Mouse (Mus musculus) neural tube, embryonic 14.5 days (tissue): ENCODE results near the gene Ugt1a8. TPM values are rescaled to one million over a fixed set of nuclear protein-coding genes. Genes with fewer than 3 reads are reported as not detected.

Experiments used
- ATAC-seq: fragments of 200-750 bp; cut with Nextera tagmentation; 2 replicates; pipeline ENCODE4 v1.8.0; 2017; ENCODE audit warnings: low read depth, mild to moderate bottlenecking, moderate TSS enrichment, moderate library complexity
- H3K27ac ChIP-seq: fragments of 300-500 bp; sonication (generic); 2 replicates; pipeline ENCODE4 v1.5.1; 2014; ENCODE audit warnings: low read depth, mild to moderate bottlenecking, control low read depth, low read length, moderate library complexity, mixed read lengths
- H3K27me3 ChIP-seq: fragments of 300-500 bp; sonication (generic); 2 replicates; pipeline ENCODE4 v1.6.1; 2014; ENCODE audit warnings: low read length; ENCODE audit not compliant: control insufficient read depth, insufficient read depth
- H3K36me3 ChIP-seq: fragments of 300-500 bp; sonication (generic); 2 replicates; pipeline ENCODE4 v1.6.1; 2014; ENCODE audit warnings: low read length, mixed read lengths; ENCODE audit not compliant: control insufficient read depth, insufficient read depth
- H3K4me1 ChIP-seq: fragments of 300-500 bp; sonication (generic); 2 replicates; pipeline ENCODE4 v1.6.1; 2014; ENCODE audit warnings: low read length; ENCODE audit not compliant: control insufficient read depth, insufficient read depth
- H3K4me2 ChIP-seq: fragments of 300-500 bp; sonication (generic); 2 replicates; pipeline ENCODE4 v1.6.1; 2014; ENCODE audit warnings: mild to moderate bottlenecking, low read depth, low read length, control low read depth
- H3K4me3 ChIP-seq: fragments of 300-500 bp; sonication (generic); 2 replicates; pipeline ENCODE4 v1.5.1; 2014; ENCODE audit warnings: low read depth, low read length, control low read depth, mixed read lengths
- H3K9ac ChIP-seq: fragments of 300-500 bp; sonication (generic); replicated peaks from 2 replicates; pipeline ENCODE4 v1.6.1; 2014; ENCODE audit warnings: low read depth, mild to moderate bottlenecking, control low read depth, low read length, mixed read lengths
- H3K9me3 ChIP-seq: fragments of 300-500 bp; sonication (generic); 2 replicates; pipeline ENCODE4 v1.6.1; 2016; ENCODE audit warnings: low read length; ENCODE audit not compliant: control insufficient read depth
- WGBS: fragments of 180-500 bp; shearing (Covaris S2); extraction: QIAGEN DNeasy Blood & Tissue Kit; methylation state at CpG from one replicate; pipeline ENCODE4 v1.1.7; 2014; 5-methylcytosine and 5-hydroxymethylcytosine counted together
- polyA plus RNA-seq: library from polyadenylated mRNA; unstranded; fragments of >200 nt; fragmentation: Nextera tagmentation; extraction: Ambion mirVana; gene quantifications from 2 replicates; pipeline ENCODE4 v1.2.1, GENCODE M21; 2014

Gene Ugt1a8
- polyA plus RNA-seq, 1 experiment from 2014 or later = not detected

DNA sequence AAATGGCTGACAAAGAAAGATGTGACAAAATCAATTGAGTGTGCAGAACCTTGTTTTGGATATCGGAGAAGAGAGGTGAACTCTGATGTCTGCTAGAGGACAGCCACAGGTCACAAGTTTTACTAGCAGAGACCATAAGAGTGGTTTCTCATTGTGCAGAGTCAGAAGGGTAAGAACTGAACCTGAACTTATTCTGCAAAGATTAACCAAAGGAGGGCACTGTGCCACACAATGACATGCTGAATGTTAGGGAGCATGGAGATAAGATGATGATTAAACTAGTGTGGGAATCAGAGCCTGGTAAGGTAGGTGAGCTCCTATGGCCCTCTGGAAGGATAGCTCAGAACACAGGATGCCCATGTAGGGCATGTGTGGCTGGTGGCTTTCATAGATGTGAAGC lies 108.1 kb downstream of the Ugt1a8 start:
- no peaks in the 10 kb centered on the region for H3K4me1 ChIP-seq
- no peak overlapping the region for H3K27ac ChIP-seq
- no peak overlapping the region for H3K4me2 ChIP-seq
- no peaks in the 10 kb centered on the region for H3K9me3 ChIP-seq
- 74% methylated on average over 1 of the region's 1 CpGs for WGBS
- H3K27me3 ChIP-seq = no peaks in the 10 kb centered on the region
- no peak overlapping the region for H3K9ac ChIP-seq
- no peak for ATAC-seq
- H3K36me3 ChIP-seq = no peaks in the 10 kb centered on the region
- H3K4me3 ChIP-seq = no peak overlapping the region

DNA sequence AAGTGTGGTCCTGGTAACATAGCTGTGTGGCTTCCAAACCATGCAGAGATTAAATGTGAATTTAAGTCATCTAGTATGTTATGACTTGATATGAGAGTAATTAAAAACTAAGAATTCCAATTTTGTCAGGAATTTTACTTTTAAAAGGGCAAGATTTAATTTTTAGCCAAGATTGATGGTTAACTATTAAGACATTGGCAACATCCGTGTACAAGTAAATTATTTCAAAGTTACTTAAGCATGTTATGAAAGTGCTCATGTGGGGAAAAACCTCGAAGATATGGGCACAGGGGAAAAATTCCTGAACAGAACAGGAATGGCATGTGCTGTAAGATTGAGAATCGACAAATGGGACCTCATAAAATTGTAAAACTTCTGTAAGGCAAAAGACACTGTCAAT lies 109.8 kb downstream of the Ugt1a8 start:
- H3K4me2 ChIP-seq = no peak overlapping the region
- no peaks in the 10 kb centered on the region for H3K9me3 ChIP-seq
- 80% methylated on average over 3 of the region's 3 CpGs for WGBS
- H3K36me3 ChIP-seq = no peaks in the 10 kb centered on the region
- no peak overlapping the region for H3K4me3 ChIP-seq
- H3K4me1 ChIP-seq = no peaks in the 10 kb centered on the region
- no peak for ATAC-seq
- no peaks in the 10 kb centered on the region for H3K27me3 ChIP-seq
- H3K9ac ChIP-seq = no peak overlapping the region
- no peak overlapping the region for H3K27ac ChIP-seq

DNA sequence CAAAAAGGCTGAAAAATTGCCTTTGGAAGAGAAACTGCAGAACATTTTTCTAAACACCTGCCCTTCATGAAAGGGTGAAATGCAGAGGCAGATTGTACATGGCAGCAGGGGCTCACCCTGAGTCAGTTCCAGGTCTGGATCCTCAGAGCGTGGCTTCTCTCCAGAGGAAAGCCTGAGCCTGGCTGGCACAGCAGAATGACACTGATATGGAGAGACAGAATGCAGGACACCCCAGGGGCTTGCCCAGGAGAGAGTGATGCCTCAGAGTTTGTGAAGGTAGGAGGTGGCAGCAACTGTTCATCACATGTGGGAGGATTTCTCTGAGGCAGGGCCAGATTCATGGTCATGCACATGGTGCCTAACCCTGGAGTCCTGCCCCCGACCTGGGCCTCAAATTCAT lies 112.4 kb downstream of the Ugt1a8 start:
- no peak overlapping the region for H3K27ac ChIP-seq
- ATAC-seq = no peak
- H3K27me3 ChIP-seq = no peaks in the 10 kb centered on the region
- H3K4me1 ChIP-seq = no peaks in the 10 kb centered on the region
- no peak overlapping the region for H3K4me3 ChIP-seq
- 0 out of 2 replicates have a peak, but pooled peaks cover 5% of the 10 kb centered on the region for H3K9me3 ChIP-seq
- no peak overlapping the region for H3K4me2 ChIP-seq
- no peaks in the 10 kb centered on the region for H3K36me3 ChIP-seq
- WGBS = 80% methylated on average over 2 of the region's 2 CpGs
- H3K9ac ChIP-seq = no peak overlapping the region

DNA sequence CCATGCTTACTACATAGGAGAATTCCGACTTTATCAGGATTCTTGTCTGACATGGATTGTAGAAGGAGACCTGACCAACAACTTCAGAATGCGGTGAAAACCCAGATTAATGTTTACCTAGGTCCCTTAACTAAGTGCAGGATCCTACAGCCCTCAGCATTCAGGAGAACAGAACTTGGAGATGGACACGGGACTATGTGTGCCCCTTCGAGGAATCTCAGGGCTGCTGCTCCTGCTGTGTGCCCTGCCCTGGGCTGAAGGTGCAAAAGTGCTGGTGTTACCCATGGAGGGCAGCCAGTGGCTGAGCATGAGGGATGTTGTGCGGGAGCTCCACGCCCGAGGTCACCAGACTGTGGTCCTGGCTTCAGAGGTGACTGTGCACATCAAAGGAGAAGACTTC lies 112.8 kb downstream of the Ugt1a8 start, which contains the start of gene Ugt1a2:
Gene Ugt1a2 (plus strand): TSS at position 146 of the 400 bp plus-strand sequence.
- Histone ChIP-seq H3K9ac (no peak within 1 kb of the TSS), H3K9me3 (0 out of 2 replicates have a peak, but pooled peaks cover 5% of the 10 kb centered on the region), H3K4me1 (no peaks in the 10 kb centered on the region), H3K27ac (no peak within 1 kb of the TSS), H3K36me3 (no peaks in the 10 kb centered on the region), H3K4me2 (no peak within 1 kb of the TSS), H3K27me3 (no peaks in the 10 kb centered on the region), H3K4me3 (no peak within 1 kb of the TSS)
- 81% methylated on average over 7 of the region's 7 CpGs for WGBS
- ATAC-seq = no peak

DNA sequence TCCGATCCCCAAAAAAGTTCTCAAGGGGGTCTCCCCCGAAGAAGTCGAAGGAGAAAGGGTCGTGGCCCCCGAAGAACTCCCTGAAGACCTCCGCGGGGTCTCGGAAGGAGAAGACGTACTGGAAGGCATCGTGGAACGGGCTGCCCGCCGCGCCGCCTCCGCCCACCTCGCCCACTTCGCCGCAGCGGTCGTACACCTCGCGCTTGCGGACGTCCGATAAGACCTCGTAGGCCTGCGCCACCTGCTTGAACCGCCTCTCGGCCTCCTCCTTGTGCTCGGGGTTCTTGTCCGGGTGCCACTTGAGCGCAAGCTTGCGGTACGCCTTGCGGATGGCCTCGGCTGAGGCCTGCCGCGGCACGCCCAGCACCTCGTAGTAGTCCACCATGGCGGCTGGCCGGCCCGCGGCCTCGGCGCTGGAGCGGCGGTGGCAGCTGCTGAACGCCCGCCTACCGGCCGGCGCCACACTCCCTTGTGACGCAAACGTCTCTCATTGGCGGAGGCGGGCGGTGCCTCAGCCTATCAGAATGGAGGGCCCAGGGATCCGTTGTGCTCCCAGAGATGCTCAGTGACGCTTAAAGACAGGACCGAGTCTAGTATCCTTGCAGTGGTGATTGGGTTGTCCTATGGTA lies 117.8 kb downstream of the Ugt1a8 start, which contains the start of gene Dnajb3:
Gene Dnajb3 (minus strand): TSS at position 489 of the 629 bp plus-strand sequence.
- H3K4me1 ChIP-seq = no peaks in the 10 kb centered on the region
- H3K27ac ChIP-seq = peak within 1 kb of the TSS; percentile 52; the same call in 1 of the 2 replicates
- H3K4me2 ChIP-seq = peak within 1 kb of the TSS; percentile 79
- H3K36me3 ChIP-seq = no peaks in the 10 kb centered on the region
- peak; percentile 100 for ATAC-seq
- 7% methylated on average over 59 of the region's 62 CpGs for WGBS
- H3K9ac ChIP-seq = peak within 1 kb of the TSS; percentile 74
- H3K27me3 ChIP-seq = no peaks in the 10 kb centered on the region
- peak within 1 kb of the TSS; percentile 39 for H3K4me3 ChIP-seq
- H3K9me3 ChIP-seq = 0 out of 2 replicates have a peak, but pooled peaks cover 5% of the 10 kb centered on the region

DNA sequence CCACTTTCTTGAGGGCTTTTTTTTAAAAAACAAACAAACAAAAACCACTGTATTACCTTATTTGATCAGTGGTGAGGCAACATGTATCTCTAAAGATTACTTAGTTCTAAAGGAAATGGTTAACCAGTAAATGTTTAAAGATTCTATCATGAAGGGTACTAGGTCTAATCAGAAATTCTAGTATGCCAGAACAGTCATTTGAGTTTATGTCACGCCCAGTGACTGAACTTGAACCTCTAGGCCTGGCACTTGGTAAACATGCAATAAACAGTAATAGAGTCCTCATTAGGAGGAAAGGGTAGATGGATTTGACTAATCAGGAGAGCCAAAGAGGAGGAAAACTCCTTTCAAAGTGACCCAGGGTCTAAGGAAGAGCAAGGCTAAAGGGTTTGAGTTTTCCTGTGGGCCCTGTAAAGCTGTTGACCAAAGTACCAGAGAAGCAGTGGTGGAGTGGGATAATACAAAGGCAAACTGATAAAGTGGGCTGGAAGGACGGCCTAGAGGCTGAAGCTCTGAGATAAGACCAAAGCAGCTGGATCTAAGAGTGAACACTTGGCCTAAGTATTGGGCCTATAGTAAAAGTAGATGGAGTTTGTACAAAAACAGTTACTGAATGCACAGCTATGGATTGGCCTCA lies 119.3 kb downstream of the Ugt1a8 start:
- Histone ChIP-seq H3K4me2 (no peak overlapping the region), H3K27me3 (no peaks in the 10 kb centered on the region), H3K4me1 (no peaks in the 10 kb centered on the region), H3K27ac (no peak overlapping the region), H3K9me3 (peaks cover 13% of the 10 kb centered on the region), H3K36me3 (no peaks in the 10 kb centered on the region), H3K9ac (no peak overlapping the region), H3K4me3 (no peak overlapping the region)
- 86% methylated on average over 2 of the region's 2 CpGs for WGBS
- no peak for ATAC-seq

DNA sequence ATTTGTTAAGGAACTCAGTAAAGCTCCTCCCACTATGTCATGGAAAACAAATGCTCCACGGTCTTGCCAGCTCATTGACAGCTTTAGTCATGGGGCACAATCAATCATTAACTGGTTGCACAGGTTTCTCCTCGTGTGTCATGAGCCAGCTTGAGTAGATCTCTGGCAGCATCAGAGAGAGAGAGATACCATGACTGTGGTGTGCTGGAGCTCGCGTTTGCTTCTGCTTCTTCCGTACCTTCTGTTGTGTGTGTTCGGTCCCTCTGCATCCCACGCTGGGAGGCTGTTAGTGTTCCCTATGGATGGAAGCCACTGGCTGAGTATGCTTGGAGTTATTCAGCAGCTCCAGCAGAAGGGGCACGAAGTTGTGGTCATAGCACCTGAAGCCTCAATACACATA lies 124.2 kb downstream of the Ugt1a8 start, which contains the start of gene Ugt1a1:
Gene Ugt1a1 (plus strand): TSS at position 148 of the 400 bp plus-strand sequence.
- Histone ChIP-seq H3K27ac (no peak within 1 kb of the TSS), H3K4me2 (no peak within 1 kb of the TSS), H3K9me3 (peaks cover 52% of the 10 kb centered on the region), H3K9ac (no peak within 1 kb of the TSS), H3K4me1 (no peaks in the 10 kb centered on the region), H3K4me3 (no peak within 1 kb of the TSS), H3K27me3 (no peaks in the 10 kb centered on the region), H3K36me3 (no peaks in the 10 kb centered on the region)
- 69% methylated on average over 8 of the region's 8 CpGs for WGBS
- no peak for ATAC-seq

DNA sequence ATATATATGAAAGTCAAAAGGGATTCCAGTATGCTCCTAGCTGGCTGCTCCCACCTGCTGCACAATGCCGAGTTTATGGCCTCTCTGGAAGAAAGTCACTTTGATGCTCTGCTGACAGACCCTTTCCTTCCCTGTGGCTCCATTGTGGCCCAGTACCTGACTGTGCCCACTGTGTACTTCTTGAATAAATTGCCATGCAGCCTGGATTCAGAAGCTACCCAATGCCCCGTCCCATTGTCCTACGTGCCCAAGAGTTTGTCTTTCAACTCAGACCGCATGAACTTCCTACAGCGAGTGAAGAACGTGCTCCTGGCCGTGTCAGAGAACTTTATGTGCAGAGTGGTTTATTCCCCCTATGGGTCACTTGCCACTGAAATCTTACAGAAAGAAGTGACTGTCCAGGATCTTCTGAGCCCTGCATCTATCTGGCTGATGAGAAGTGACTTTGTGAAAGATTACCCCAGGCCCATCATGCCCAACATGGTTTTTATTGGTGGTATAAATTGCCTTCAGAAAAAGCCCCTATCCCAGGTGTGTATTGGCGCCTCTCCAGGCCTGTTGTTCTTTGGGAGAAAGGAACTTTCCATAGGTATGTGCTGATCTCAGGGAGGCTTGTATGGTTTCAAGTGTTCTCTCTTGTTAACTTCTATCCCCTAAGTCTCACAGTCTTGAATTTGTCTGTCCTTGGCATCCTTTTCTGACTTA lies 124.9 kb downstream of the Ugt1a8 start:
- no peak overlapping the region for H3K9ac ChIP-seq
- no peak overlapping the region for H3K4me3 ChIP-seq
- 62% methylated on average over 8 of the region's 8 CpGs for WGBS
- H3K27ac ChIP-seq = no peak overlapping the region
- no peak for ATAC-seq
- peaks cover 59% of the 10 kb centered on the region for H3K9me3 ChIP-seq
- no peaks in the 10 kb centered on the region for H3K36me3 ChIP-seq
- H3K4me2 ChIP-seq = no peak overlapping the region
- H3K4me1 ChIP-seq = no peaks in the 10 kb centered on the region
- no peaks in the 10 kb centered on the region for H3K27me3 ChIP-seq

DNA sequence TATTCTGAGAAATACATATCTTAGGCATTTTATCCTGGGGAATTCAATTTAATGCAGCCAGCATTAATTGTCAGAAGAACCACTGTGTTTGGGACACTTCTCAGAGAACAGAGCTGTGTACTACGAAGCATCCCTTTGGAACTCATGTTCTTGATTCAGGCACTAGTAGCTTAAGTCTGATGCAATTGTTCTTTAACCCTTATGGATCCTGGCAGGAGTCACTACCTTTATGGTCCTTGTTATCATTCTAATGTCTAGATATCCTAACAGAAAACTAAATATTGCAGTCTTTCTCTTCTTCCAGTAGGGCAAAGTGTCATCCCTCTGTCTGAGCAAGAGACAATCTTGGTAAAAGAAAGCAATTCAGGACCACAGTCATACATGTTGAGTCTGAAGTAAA lies 125.4 kb downstream of the Ugt1a8 start:
- H3K36me3 ChIP-seq = no peaks in the 10 kb centered on the region
- no peak overlapping the region for H3K4me3 ChIP-seq
- 85% methylated on average over 1 of the region's 1 CpGs for WGBS
- no peak overlapping the region for H3K4me2 ChIP-seq
- H3K27ac ChIP-seq = no peak overlapping the region
- H3K27me3 ChIP-seq = no peaks in the 10 kb centered on the region
- H3K9ac ChIP-seq = no peak overlapping the region
- peaks cover 61% of the 10 kb centered on the region for H3K9me3 ChIP-seq
- ATAC-seq = no peak
- no peaks in the 10 kb centered on the region for H3K4me1 ChIP-seq
